Mouse (Mus musculus) brain, embryonic 14.5 days (tissue): ENCODE measurements at regions not wholly inside any gene's neighbourhood (a gene's known extent, or its start where the extent isn't known, plus 50 kb on each side); places are given as distances from the start of the nearest gene placed in this dataset.

Experiments
- CTCF ChIP-seq: fragments of 200-500 bp; IDR thresholded peaks from 2 replicates; pipeline ENCODE4 v1.5.1; 2012; ENCODE audit warnings: inconsistent platforms, mild to moderate bottlenecking, moderate library complexity, borderline replicate concordance; ENCODE audit not compliant: insufficient read depth, insufficient read length; ENCODE audit errors: extremely low read depth
- POLR2A ChIP-seq: fragments of 200-500 bp; IDR thresholded peaks from 2 replicates; pipeline ENCODE4 v1.6.1; 2012; ENCODE audit warnings: mild to moderate bottlenecking, inconsistent platforms, borderline replicate concordance; ENCODE audit not compliant: poor library complexity, insufficient read depth, insufficient read length, severe bottlenecking; ENCODE audit errors: extremely low read depth

GRCm38 (mm10) chr11:114177281-114177680 lies 110.4 kb upstream of the Sdk2 start:
- no peak for TF ChIP-seq CTCF
- TF ChIP-seq POLR2A: no peak
